Mouse (Mus musculus) midbrain, embryonic 11.5 days (tissue): Measurements from ENCODE around the gene Lzic. TPM values are rescaled to one million over a fixed set of nuclear protein-coding genes. Genes with fewer than 3 reads are reported as not detected.
"Not testable (repeated sequence)": the region's sequence is repeated elsewhere in the genome, so short reads cannot be mapped to it uniquely, and the experiment has no call there.

Source experiments
- ATAC-seq: fragments of 200-750 bp; cut with Nextera tagmentation; 2 replicates; pipeline ENCODE4 v1.8.0; 2017; ENCODE audit warnings: moderate TSS enrichment, moderate library complexity; ENCODE audit not compliant: low FRiP score
- DNase-seq: peaks from one replicate; pipeline ENCODE4 v3.0.0; 2015; ENCODE audit warnings: low spot score; ENCODE audit errors: missing footprints
- H3K27ac ChIP-seq: fragments of 300-500 bp; sonication (generic); 2 replicates; pipeline ENCODE4 v1.5.1; 2014; ENCODE audit warnings: low read depth, low read length
- H3K27me3 ChIP-seq: fragments of 300-500 bp; sonication (generic); 2 replicates; pipeline ENCODE4 v1.6.1; 2014; ENCODE audit warnings: mild to moderate bottlenecking, low read length, moderate library complexity, mixed read lengths; ENCODE audit not compliant: control insufficient read depth, insufficient read depth
- H3K36me3 ChIP-seq: fragments of 300-500 bp; sonication (generic); 2 replicates; pipeline ENCODE4 v1.6.1; 2014; ENCODE audit warnings: mild to moderate bottlenecking, low read length, moderate library complexity, mixed read lengths; ENCODE audit not compliant: control insufficient read depth, insufficient read depth
- H3K4me1 ChIP-seq: fragments of 300-500 bp; sonication (generic); 2 replicates; pipeline ENCODE4 v1.6.1; 2014; ENCODE audit warnings: low read length; ENCODE audit not compliant: control insufficient read depth, insufficient read depth
- H3K4me2 ChIP-seq: fragments of 300-500 bp; sonication (generic); 2 replicates; pipeline ENCODE4 v1.6.1; 2014; ENCODE audit warnings: mild to moderate bottlenecking, moderate library complexity
- H3K4me3 ChIP-seq: fragments of 300-500 bp; sonication (generic); 2 replicates; pipeline ENCODE4 v1.5.1; 2014; ENCODE audit warnings: low read depth, low read length
- H3K9ac ChIP-seq: fragments of 300-500 bp; sonication (generic); 2 replicates; pipeline ENCODE4 v1.6.1; 2014; ENCODE audit warnings: low read length
- H3K9me3 ChIP-seq: fragments of 300-500 bp; sonication (generic); 2 replicates; pipeline ENCODE4 v1.6.1; 2016; ENCODE audit warnings: low read length; ENCODE audit not compliant: control insufficient read depth
- WGBS: fragments of 180-500 bp; shearing (Covaris S2); extraction: QIAGEN DNeasy Blood & Tissue Kit; methylation state at CpG from one replicate; pipeline ENCODE4 v1.1.7; 2014; 5-methylcytosine and 5-hydroxymethylcytosine counted together
- polyA plus RNA-seq: library from polyadenylated mRNA; unstranded; fragments of >200 nt; fragmentation: Nextera tagmentation; extraction: Ambion mirVana; gene quantifications from 2 replicates; pipeline ENCODE4 v1.2.1, GENCODE M21; 2014

Lzic gene
- polyA plus RNA-seq, 1 experiment from 2014 or later, result 50.1 TPM

- 89% methylated on average over 17 of the region's 17 CpGs for WGBS
These were observed 30.8 kb upstream of the Lzic start for GRCm38 (mm10) chr4:149454263-149454662.

GRCm38 (mm10) chr4:149454879-149455278, 30.1 kb upstream of the Lzic start, which contains the start of gene Rbp7:
Rbp7 (minus strand) TSS chr4:149454978.
- H3K4me1 ChIP-seq, result no peaks in the 10 kb centered on the region
- WGBS, result 56% methylated on average over 8 of the region's 8 CpGs

More at GRCm38 (mm10) chr4:149454263-149454662, 30.8 kb upstream of the Lzic start:
- no peak overlapping the region for H3K4me3 ChIP-seq
- H3K4me1 ChIP-seq, result no peaks in the 10 kb centered on the region
- no peak overlapping the region for H3K9ac ChIP-seq
- no peaks in the 10 kb centered on the region for H3K27me3 ChIP-seq
- no peaks in the 10 kb centered on the region for H3K36me3 ChIP-seq
- ATAC-seq (no peak), DNase-seq (no peak)
- no peak overlapping the region for H3K4me2 ChIP-seq
- no peaks in the 10 kb centered on the region for H3K9me3 ChIP-seq
- H3K27ac ChIP-seq, result no peak overlapping the region

GRCm38 (mm10) chr4:149457163-149457562, 27.9 kb upstream of the Lzic start:
- not testable (repeated sequence) for H3K9ac ChIP-seq, DNase-seq, H3K27ac ChIP-seq, H3K9me3 ChIP-seq, ATAC-seq, H3K36me3 ChIP-seq, H3K4me3 ChIP-seq, H3K4me2 ChIP-seq, H3K4me1 ChIP-seq, H3K27me3 ChIP-seq
- 92% methylated on average over 27 of the region's 27 CpGs for WGBS

More at GRCm38 (mm10) chr4:149454879-149455278, 30.1 kb upstream of the Lzic start, which contains the start of gene Rbp7:
- H3K9me3 ChIP-seq, result no peaks in the 10 kb centered on the region
- ATAC-seq (no peak), DNase-seq (no peak)
- no peak within 1 kb of the TSS for H3K9ac ChIP-seq
- no peak within 1 kb of the TSS for H3K4me3 ChIP-seq
- no peaks in the 10 kb centered on the region for H3K36me3 ChIP-seq
- no peak within 1 kb of the TSS for H3K27ac ChIP-seq
- no peaks in the 10 kb centered on the region for H3K27me3 ChIP-seq
- H3K4me2 ChIP-seq, result no peak within 1 kb of the TSS

GRCm38 (mm10) chr4:149457831-149458430, 27.1 kb upstream of the Lzic start:
- no peak for ATAC-seq

GRCm38 (mm10) chr4:149458526-149458925, 26.5 kb upstream of the Lzic start:
- Histone ChIP-seq H3K36me3 (no peaks in the 10 kb centered on the region), H3K4me3 (no peak overlapping the region), H3K4me1 (no peaks in the 10 kb centered on the region), H3K9ac (no peak overlapping the region), H3K9me3 (no peaks in the 10 kb centered on the region), H3K4me2 (no peak overlapping the region), H3K27me3 (no peaks in the 10 kb centered on the region), H3K27ac (no peak overlapping the region)
- DNase-seq (no peak), ATAC-seq (no peak)
- 69% methylated on average over 5 of the region's 5 CpGs for WGBS

More at GRCm38 (mm10) chr4:149457831-149458430, 27.1 kb upstream of the Lzic start:
- H3K4me1 ChIP-seq, result no peaks in the 10 kb centered on the region
- H3K4me2 ChIP-seq, result no peak overlapping the region
- no peak overlapping the region for H3K9ac ChIP-seq
- H3K4me3 ChIP-seq, result no peak overlapping the region
- no peak for DNase-seq
- 84% methylated on average over 6 of the region's 6 CpGs for WGBS
- H3K27ac ChIP-seq, result no peak overlapping the region
- H3K36me3 ChIP-seq, result no peaks in the 10 kb centered on the region
- H3K9me3 ChIP-seq, result no peaks in the 10 kb centered on the region
- no peaks in the 10 kb centered on the region for H3K27me3 ChIP-seq

- H3K4me1 ChIP-seq, result no peaks in the 10 kb centered on the region
- H3K4me3 ChIP-seq, result no peak overlapping the region
- no peak overlapping the region for H3K4me2 ChIP-seq
- H3K9me3 ChIP-seq, result no peaks in the 10 kb centered on the region
- H3K9ac ChIP-seq, result no peak overlapping the region
- no peaks in the 10 kb centered on the region for H3K36me3 ChIP-seq
- ATAC-seq (no peak), DNase-seq (no peak)
- H3K27me3 ChIP-seq, result no peaks in the 10 kb centered on the region
- H3K27ac ChIP-seq, result no peak overlapping the region
- 71% methylated on average over 1 of the region's 1 CpGs for WGBS
These were observed 25.6 kb upstream of the Lzic start for GRCm38 (mm10) chr4:149459425-149459824.

- not testable (repeated sequence) for H3K9me3 ChIP-seq, H3K4me1 ChIP-seq, H3K4me3 ChIP-seq, H3K9ac ChIP-seq, ATAC-seq, H3K36me3 ChIP-seq, H3K4me2 ChIP-seq, H3K27me3 ChIP-seq, DNase-seq, H3K27ac ChIP-seq
- 84% methylated on average over 2 of the region's 2 CpGs for WGBS
These were observed 24.6 kb upstream of the Lzic start for GRCm38 (mm10) chr4:149460475-149460874.

- Histone ChIP-seq H3K9me3 (no peaks in the 10 kb centered on the region), H3K27ac (no peak overlapping the region), H3K36me3 (no peaks in the 10 kb centered on the region), H3K9ac (no peak overlapping the region), H3K4me2 (no peak overlapping the region), H3K4me1 (no peaks in the 10 kb centered on the region), H3K4me3 (no peak overlapping the region), H3K27me3 (no peaks in the 10 kb centered on the region)
- no peak for ATAC-seq
- no peak for DNase-seq
- 69% methylated on average over 5 of the region's 7 CpGs for WGBS
These were observed 23.3 kb upstream of the Lzic start for GRCm38 (mm10) chr4:149461579-149462304.

- no peaks in the 10 kb centered on the region for H3K27me3 ChIP-seq
- no peak overlapping the region for H3K4me3 ChIP-seq
- no peaks in the 10 kb centered on the region for H3K4me1 ChIP-seq
- H3K4me2 ChIP-seq, result no peak overlapping the region
- no peaks in the 10 kb centered on the region for H3K36me3 ChIP-seq
- no peak for DNase-seq
- no peak overlapping the region for H3K27ac ChIP-seq
- 86% methylated on average over 6 of the region's 6 CpGs for WGBS
- no peak for ATAC-seq
- no peaks in the 10 kb centered on the region for H3K9me3 ChIP-seq
- no peak overlapping the region for H3K9ac ChIP-seq
These were observed 22.6 kb upstream of the Lzic start for GRCm38 (mm10) chr4:149462305-149462971.
